Mouse (Mus musculus): Measurements from ENCODE around the gene Repin1. TPM values are rescaled to one million over a fixed set of nuclear protein-coding genes. Genes with fewer than 3 reads are reported as not detected.

Repin1 gene
- polyA plus RNA-seq, 1 experiment from 2014 or later = 26.6 TPM

GRCm38 (mm10) chr6:48565693-48566310, 27.9 kb upstream of the Repin1 start:
- no peak for ATAC-seq (ENCODE audit: insufficient read depth, low FRiP score, low read depth)

GRCm38 (mm10) chr6:48566312-48566711, 27.4 kb upstream of the Repin1 start:
- no peaks in the 10 kb centered on the region for H3K9me3 ChIP-seq
- H3K4me2 ChIP-seq = no peak overlapping the region
- H3K4me3 ChIP-seq (replicated peaks) = no peak overlapping the region
- no peak overlapping the region for H3K9ac ChIP-seq
- H3K27me3 ChIP-seq (replicated peaks) = no peaks in the 10 kb centered on the region
- peaks cover 18% of the 10 kb centered on the region for H3K4me1 ChIP-seq
- H3K27ac ChIP-seq = no peak overlapping the region; the same call in 1 of the 2 replicates
- H3K36me3 ChIP-seq = no peaks in the 10 kb centered on the region
- ATAC-seq (ENCODE audit: insufficient read depth, low FRiP score, low read depth) = 0 out of 2 replicates have a peak, but pooled peaks have one; percentile 48
- 43% methylated on average over 5 of the region's 5 CpGs for WGBS

More at GRCm38 (mm10) chr6:48565693-48566310, 27.9 kb upstream of the Repin1 start:
- no peak overlapping the region for H3K4me3 ChIP-seq (replicated peaks)
- H3K9me3 ChIP-seq = no peaks in the 10 kb centered on the region
- H3K27me3 ChIP-seq (replicated peaks) = no peaks in the 10 kb centered on the region
- H3K36me3 ChIP-seq = no peaks in the 10 kb centered on the region
- peaks cover 18% of the 10 kb centered on the region for H3K4me1 ChIP-seq
- 71% methylated on average over 4 of the region's 4 CpGs for WGBS
- H3K4me2 ChIP-seq = no peak overlapping the region
- no peak overlapping the region for H3K27ac ChIP-seq
- H3K9ac ChIP-seq = no peak overlapping the region

- no peaks in the 10 kb centered on the region for H3K9me3 ChIP-seq
- H3K36me3 ChIP-seq = no peaks in the 10 kb centered on the region
- H3K27me3 ChIP-seq (replicated peaks) = no peaks in the 10 kb centered on the region
- ATAC-seq (ENCODE audit: insufficient read depth, low FRiP score, low read depth) = no peak
- H3K4me2 ChIP-seq = peak overlapping the region; percentile 17; the same call in 1 of the 2 replicates
- H3K27ac ChIP-seq = peak overlapping the region; percentile 67
- 53% methylated on average over 21 of the region's 21 CpGs for whole genome bisulfite sequencing
- no peak overlapping the region for H3K4me3 ChIP-seq (replicated peaks)
- no peak overlapping the region for H3K9ac ChIP-seq
- peaks cover 26% of the 10 kb centered on the region for H3K4me1 ChIP-seq
Measured at GRCm38 (mm10) chr6:48568036-48568984, 25.4 kb upstream of the Repin1 start.

GRCm38 (mm10) chr6:48569065-48569807, 24.4 kb upstream of the Repin1 start:
- H3K4me1 ChIP-seq = peaks cover 27% of the 10 kb centered on the region
- H3K27ac ChIP-seq = peak overlapping the region; percentile 67; the same call in 1 of the 2 replicates
- no peaks in the 10 kb centered on the region for H3K9me3 ChIP-seq
- no peak overlapping the region for H3K4me3 ChIP-seq (replicated peaks)
- ATAC-seq (ENCODE audit: insufficient read depth, low FRiP score, low read depth) = no peak
- H3K9ac ChIP-seq = no peak overlapping the region
- H3K36me3 ChIP-seq = no peaks in the 10 kb centered on the region
- no peaks in the 10 kb centered on the region for H3K27me3 ChIP-seq (replicated peaks)
- 59% methylated on average over 7 of the region's 8 CpGs for WGBS
- H3K4me2 ChIP-seq = no peak overlapping the region; the same call in 1 of the 2 replicates

GRCm38 (mm10) chr6:48572014-48572413, 21.7 kb upstream of the Repin1 start:
- WGBS = 86% methylated on average over 5 of the region's 5 CpGs
- no peaks in the 10 kb centered on the region for H3K36me3 ChIP-seq
- no peaks in the 10 kb centered on the region for H3K9me3 ChIP-seq
- peaks cover 20% of the 10 kb centered on the region for H3K4me1 ChIP-seq
- H3K27me3 ChIP-seq (replicated peaks) = no peaks in the 10 kb centered on the region
- H3K27ac ChIP-seq = peak overlapping the region; percentile 76; the same call in 1 of the 2 replicates
- H3K4me2 ChIP-seq = peak overlapping the region; percentile 36
- H3K9ac ChIP-seq = no peak overlapping the region
- no peak; the same call in 1 of the 2 replicates for ATAC-seq (ENCODE audit: insufficient read depth, low FRiP score, low read depth)
- H3K4me3 ChIP-seq (replicated peaks) = peak overlapping the region; percentile 29

GRCm38 (mm10) chr6:48572572-48573061, 21.1 kb upstream of the Repin1 start, which contains the start of gene Rarres2:
Gene Rarres2 (minus strand): TSS chr6:48572789.
- WGBS = 13% methylated on average over 6 of the region's 6 CpGs
- Histone ChIP-seq H3K4me2 (peak within 1 kb of the TSS; percentile 36), H3K9ac (no peak within 1 kb of the TSS), H3K27me3 (replicated peaks) (no peaks in the 10 kb centered on the region), H3K36me3 (no peaks in the 10 kb centered on the region), H3K9me3 (no peaks in the 10 kb centered on the region), H3K27ac (peak within 1 kb of the TSS; percentile 76), H3K4me1 (peaks cover 20% of the 10 kb centered on the region), H3K4me3 (replicated peaks) (peak within 1 kb of the TSS; percentile 29)
- peak; percentile 73 for ATAC-seq (ENCODE audit: insufficient read depth, low FRiP score, low read depth)

- Histone ChIP-seq H3K4me2 (no peak overlapping the region), H3K4me1 (peaks cover 15% of the 10 kb centered on the region), H3K9ac (no peak overlapping the region), H3K27me3 (replicated peaks) (no peaks in the 10 kb centered on the region), H3K4me3 (replicated peaks) (no peak overlapping the region), H3K27ac (peak overlapping the region; percentile 62), H3K9me3 (no peaks in the 10 kb centered on the region), H3K36me3 (no peaks in the 10 kb centered on the region)
- WGBS = 32% methylated on average over 10 of the region's 10 CpGs
- ATAC-seq (ENCODE audit: insufficient read depth, low FRiP score, low read depth) = no peak
Measured at GRCm38 (mm10) chr6:48573280-48573679, 20.4 kb upstream of the Repin1 start.

GRCm38 (mm10) chr6:48573981-48574380, 19.7 kb upstream of the Repin1 start:
- H3K4me2 ChIP-seq = no peak overlapping the region
- no peak for ATAC-seq (ENCODE audit: insufficient read depth, low FRiP score, low read depth)
- H3K27me3 ChIP-seq (replicated peaks) = no peaks in the 10 kb centered on the region
- H3K4me3 ChIP-seq (replicated peaks) = no peak overlapping the region
- H3K4me1 ChIP-seq = peaks cover 9% of the 10 kb centered on the region
- WGBS = 60% methylated on average over 3 of the region's 3 CpGs
- H3K36me3 ChIP-seq = no peaks in the 10 kb centered on the region
- H3K9me3 ChIP-seq = no peaks in the 10 kb centered on the region
- peak overlapping the region; percentile 54 for H3K27ac ChIP-seq
- no peak overlapping the region for H3K9ac ChIP-seq

- Histone ChIP-seq H3K4me2 (no peak overlapping the region), H3K9me3 (no peaks in the 10 kb centered on the region)
Measured at GRCm38 (mm10) chr6:48578736-48579135, 14.9 kb upstream of the Repin1 start.

GRCm38 (mm10) chr6:48579215-48579648, 14.5 kb upstream of the Repin1 start:
- peaks cover 3% of the 10 kb centered on the region; the same call in 1 of the 2 replicates for H3K4me1 ChIP-seq
- H3K27ac ChIP-seq = peak overlapping the region; percentile 78
- H3K4me2 ChIP-seq = no peak overlapping the region; the same call in 1 of the 2 replicates
- H3K36me3 ChIP-seq = no peaks in the 10 kb centered on the region
- ATAC-seq (ENCODE audit: insufficient read depth, low FRiP score, low read depth) = no peak; the same call in 1 of the 2 replicates
- no peaks in the 10 kb centered on the region for H3K27me3 ChIP-seq (replicated peaks)
- 17% methylated on average over 5 of the region's 5 CpGs for WGBS
- no peaks in the 10 kb centered on the region for H3K9me3 ChIP-seq
- H3K4me3 ChIP-seq (replicated peaks) = no peak overlapping the region
- H3K9ac ChIP-seq = no peak overlapping the region

More at GRCm38 (mm10) chr6:48578736-48579135, 14.9 kb upstream of the Repin1 start:
- 29% methylated on average over 5 of the region's 5 CpGs for WGBS
- Histone ChIP-seq H3K4me1 (peaks cover 3% of the 10 kb centered on the region; the same call in 1 of the 2 replicates), H3K36me3 (no peaks in the 10 kb centered on the region), H3K9ac (no peak overlapping the region), H3K27me3 (replicated peaks) (no peaks in the 10 kb centered on the region), H3K27ac (peak overlapping the region; percentile 78), H3K4me3 (replicated peaks) (no peak overlapping the region)
- ATAC-seq (ENCODE audit: insufficient read depth, low FRiP score, low read depth) = no peak

- Histone ChIP-seq H3K4me2 (no peak overlapping the region), H3K27me3 (replicated peaks) (no peaks in the 10 kb centered on the region), H3K27ac (no peak overlapping the region), H3K4me1 (peaks cover 3% of the 10 kb centered on the region; the same call in 1 of the 2 replicates), H3K36me3 (no peaks in the 10 kb centered on the region), H3K4me3 (replicated peaks) (no peak overlapping the region), H3K9me3 (no peaks in the 10 kb centered on the region), H3K9ac (no peak overlapping the region)
- no peak for ATAC-seq (ENCODE audit: insufficient read depth, low FRiP score, low read depth)
- 39% methylated on average over 3 of the region's 3 CpGs for WGBS
Measured at GRCm38 (mm10) chr6:48581257-48581656, 12.4 kb upstream of the Repin1 start.
